Mouse (Mus musculus) heart, adult 8-10 months (tissue): ENCODE measurements around the gene Lgals1. TPM values are rescaled to one million over a fixed set of nuclear protein-coding genes. Genes with fewer than 3 reads are reported as not detected.

Source experiments
- DNase-seq: peaks from one replicate; pipeline ENCODE4 v3.0.0; 2022; ENCODE audit warnings: low spot score
- microRNA-seq: library from miRNA; unstranded; fragments of <30 nt; microRNA quantifications from one replicate; pipeline ENCODE4 v1.2.0, GENCODE M21; 2022
- total RNA-seq, 4 experiments: library from RNA; stranded (reverse); gene quantifications; 2 replicates each; pipeline ENCODE4 v1.2.4; 2022

The Lgals1 gene
- total RNA-seq, 4 experiments from 2014 or later: 175 to 339 (median 222) TPM

- DNase-seq: no peak
Observed at GRCm38 (mm10) chr15:78937311-78937710, 10.8 kb downstream of the Lgals1 start.

DNA sequence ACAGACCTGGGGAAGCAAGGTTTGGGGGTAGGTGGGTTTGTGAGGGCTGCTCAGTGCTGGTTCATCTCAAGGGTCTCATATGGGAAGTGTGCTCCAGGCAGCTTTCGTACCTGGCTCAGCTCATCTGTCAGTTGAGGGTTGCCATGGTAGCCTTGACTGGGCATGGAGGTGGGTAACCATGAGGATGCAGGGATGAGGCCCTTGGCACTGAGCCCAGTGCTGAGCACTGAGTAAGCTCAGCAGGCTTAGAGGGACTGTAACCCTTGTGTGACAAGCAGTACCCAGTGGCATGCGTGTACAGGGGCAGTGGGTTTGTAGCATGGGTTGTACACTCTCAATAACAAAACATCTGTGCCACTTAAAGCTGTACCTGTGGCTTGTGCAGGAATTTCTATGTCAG lies 11.4 kb downstream of the Lgals1 start:
- no peak for DNase-seq

- DNase-seq: no peak
Observed at GRCm38 (mm10) chr15:78940325-78940724, 13.8 kb downstream of the Lgals1 start.

GRCm38 (mm10) chr15:78942663-78943062 lies 16.1 kb downstream of the Lgals1 start:
- peak; percentile 82 for DNase-seq

DNA sequence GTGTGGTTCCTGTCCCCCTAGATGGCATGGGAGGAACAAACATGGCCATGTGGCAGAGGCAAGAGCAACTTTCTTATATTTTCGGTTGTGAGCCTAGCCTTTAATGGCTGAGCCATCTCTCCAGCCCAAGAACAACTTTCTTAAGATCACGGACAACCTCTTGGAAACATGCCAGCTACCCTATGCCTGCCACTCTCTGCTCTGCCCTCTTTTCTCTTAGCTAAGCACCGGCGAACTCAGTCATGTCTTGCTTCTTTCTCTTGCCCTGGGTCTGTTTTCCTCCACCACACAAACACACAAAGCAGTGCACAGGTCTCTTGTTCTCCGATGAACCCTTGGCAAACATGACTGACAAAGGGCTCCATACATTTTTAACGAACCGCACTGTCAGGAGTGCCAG lies 19.7 kb downstream of the Lgals1 start:
- no peak for DNase-seq

DNA sequence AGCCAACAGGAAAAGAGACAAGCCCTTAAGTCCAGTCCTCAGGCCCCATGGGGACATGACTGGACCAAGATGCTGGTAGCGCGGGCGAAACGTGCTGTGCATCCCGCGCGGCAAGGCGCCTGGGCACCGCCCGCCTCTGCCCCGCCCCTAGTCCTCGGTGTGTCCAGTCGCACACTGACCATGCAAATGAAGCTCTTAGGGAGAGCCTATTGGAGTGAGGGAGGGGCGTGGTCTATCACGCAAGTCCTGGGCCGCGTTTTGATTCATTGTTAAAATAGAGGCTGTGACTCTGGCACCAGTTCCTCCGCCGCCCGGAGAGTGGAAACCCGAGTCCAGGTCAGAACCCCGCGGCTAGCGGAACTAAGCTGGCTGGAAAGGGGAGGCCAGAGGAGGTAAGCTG lies 21.1 kb downstream of the Lgals1 start, which contains the start of gene Triobp:
Gene Triobp (plus strand): TSS at position 68 of the 400 bp plus-strand sequence.
- peak; percentile 89 for DNase-seq

DNA sequence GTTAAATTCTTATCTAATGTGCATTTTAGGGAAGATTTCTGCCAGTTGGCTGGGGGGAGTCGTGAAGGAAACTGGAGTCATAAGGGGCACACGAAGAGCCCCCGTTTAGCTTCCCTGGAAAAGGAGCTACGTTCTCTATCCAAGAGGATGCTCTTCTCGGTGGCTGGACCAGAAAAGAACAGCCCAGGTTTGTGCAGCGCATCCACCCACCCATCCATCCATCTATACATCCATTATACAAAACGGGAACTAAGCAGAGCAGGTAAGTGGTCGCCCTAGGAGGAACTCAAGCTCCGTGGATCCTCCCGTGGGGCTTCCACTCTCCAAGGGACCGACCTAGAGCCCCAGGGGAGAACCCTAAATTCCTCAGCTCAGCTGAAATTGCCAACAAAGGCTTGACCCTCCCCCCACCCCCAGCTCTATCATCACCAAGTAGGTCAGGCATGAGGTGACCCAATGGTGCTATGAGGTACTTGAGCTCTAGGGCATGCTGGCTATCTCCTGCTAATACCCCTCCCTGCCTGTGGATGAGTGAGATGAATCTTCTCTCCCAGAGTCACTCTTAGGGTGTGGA lies 21.7 kb downstream of the Lgals1 start:
- no peak for DNase-seq

- no peak for DNase-seq
Observed at GRCm38 (mm10) chr15:78948883-78949282, 22.4 kb downstream of the Lgals1 start.

GRCm38 (mm10) chr15:78955663-78956062 lies 29.1 kb downstream of the Lgals1 start:
- DNase-seq: no peak

GRCm38 (mm10) chr15:78956351-78956750 lies 29.8 kb downstream of the Lgals1 start:
- DNase-seq: no peak

DNA sequence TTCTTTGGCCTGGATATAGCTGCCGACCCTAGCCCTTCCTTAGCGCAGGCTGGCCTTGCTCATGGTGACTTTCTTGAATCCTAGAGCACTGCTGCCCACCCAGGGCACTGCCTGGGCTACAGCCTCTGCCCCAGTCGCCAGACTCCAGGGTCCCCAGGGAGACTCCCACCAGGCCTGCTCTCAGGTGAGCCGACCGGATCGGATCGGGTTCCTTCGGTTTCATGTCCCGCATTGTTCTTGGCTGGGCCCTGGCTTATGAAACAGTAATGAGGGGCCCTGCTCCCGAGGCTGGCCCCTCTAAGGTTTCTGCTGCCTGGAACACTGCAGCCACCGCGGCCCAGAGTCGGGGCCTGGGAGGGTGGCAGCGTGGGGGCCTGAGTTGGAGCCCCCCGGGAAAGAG lies 30.5 kb downstream of the Lgals1 start:
- no peak for DNase-seq

DNA sequence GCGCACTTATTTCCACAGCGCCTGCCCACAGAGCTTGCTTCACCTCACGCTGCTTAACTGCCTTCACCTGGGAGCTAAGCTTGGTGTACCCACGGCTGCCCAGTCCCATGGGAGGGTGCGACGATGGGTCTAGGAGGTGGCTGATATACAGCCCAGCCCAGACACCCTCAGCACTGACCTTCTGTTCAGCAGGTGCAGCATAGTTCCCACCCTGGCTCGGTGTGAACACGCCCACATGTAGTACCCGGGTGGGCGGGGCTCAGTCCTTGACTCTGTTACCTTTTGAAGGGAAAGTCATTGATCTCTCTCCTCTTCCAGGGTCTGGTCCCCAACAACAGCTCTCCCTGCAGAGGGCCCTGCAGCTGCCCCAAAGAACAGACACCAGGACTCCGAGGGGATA lies 33.0 kb downstream of the Lgals1 start:
- no peak for DNase-seq

- peak; percentile 57 for DNase-seq
Observed at GRCm38 (mm10) chr15:78960088-78960487, 33.6 kb downstream of the Lgals1 start.

DNA sequence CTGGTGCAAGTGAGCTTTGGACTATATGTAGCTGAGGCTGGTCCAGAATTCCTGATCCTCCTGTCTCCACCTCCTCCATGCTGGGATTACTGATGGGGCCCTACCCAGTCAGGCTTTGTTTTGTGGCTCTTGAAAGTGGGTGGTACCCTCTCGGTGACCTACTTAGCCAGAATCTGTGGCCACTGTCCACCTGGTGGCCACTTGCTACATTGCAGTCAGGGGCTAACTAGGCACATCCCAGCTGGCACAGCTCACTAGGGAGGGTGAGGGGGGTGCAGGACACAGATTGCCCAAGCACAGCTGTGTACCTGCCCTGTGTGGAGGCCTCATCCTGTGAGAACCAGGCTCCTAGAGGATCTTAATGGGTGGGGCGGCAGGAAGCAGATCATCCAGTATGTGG lies 36.4 kb downstream of the Lgals1 start:
- peak; percentile 51 for DNase-seq

DNA sequence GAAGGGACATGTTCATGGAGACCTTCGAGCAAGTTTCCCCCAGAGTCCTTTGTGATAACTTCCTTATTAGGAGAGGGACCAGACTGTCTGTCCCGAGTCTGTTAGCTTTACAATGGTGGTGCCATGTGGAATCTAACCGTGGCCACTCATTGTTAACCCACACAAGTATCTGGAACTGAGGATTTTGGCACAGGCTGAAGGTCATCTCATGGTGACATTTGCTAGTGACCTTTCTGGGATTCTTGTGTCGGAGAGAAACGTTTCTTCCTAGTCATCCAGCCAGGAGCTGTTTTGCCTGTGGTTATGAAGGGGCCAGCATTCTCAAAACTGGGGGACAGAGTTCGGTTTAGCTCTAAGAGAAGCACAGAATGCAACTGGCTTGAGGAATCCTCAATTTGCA lies 45.1 kb downstream of the Lgals1 start:
- DNase-seq: no peak

DNA sequence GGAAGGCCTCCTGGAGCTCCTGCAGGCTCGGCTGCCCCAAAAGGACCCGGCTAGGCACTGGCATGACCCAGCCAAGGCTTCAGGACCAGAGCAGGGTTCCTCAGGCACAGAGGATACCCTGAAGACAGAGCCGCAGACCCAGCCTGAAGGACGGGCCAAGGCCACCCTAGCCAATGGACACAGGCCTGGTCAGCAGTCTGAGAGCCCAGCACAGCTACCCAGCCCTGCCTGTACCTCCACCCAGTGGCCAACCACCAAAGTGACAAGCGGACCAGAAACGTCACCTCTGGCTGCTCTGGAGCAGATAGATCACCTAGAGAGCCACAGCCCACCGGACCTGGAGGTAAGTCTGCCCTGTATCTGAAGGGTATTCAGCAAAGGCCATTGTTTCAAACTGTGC lies 47.4 kb downstream of the Lgals1 start:
- DNase-seq: no peak

DNA sequence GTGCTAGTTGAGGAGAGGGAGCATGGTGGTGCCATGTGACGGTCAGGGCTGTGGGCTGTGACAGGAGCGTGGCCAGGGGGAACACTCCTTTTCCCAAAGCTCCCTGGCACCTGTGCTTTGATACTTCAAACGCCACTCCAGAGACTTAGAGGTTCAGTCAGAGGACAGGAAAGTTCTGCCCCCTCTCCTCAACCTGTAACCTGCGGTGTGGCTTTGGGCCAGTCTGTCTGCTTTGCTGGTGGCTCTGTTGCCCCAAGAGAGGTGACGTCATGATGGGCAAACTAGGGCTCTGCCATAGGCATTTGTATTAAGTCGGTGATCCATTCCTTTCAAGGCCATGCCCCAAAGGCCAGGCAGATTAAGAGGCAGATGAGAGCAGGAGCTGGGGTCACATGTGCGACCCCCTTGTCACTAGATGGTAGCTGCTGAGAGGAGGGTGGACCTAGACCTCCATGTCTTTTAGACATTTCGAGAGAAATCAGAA lies 51.2 kb downstream of the Lgals1 start:
- no peak for DNase-seq

DNA sequence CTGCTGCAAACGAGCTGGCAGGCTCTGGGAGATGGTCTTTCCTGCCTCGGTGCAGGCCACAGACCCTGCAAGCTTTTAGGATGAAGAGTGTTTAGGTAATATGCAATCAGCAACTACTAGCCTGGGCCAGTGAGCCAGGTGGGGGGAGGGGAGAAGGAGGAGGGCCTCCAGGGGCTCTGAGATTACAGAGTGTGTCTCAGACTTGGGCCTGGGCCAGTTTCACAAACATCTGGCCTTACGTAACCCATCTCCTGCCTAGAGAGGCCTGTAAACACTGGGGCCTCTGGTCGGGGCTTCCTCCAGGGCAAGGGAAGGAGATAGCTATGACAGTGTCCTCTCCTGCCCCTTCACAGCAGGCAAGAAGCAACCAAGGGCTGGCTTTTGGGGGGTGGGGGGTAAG lies 52.4 kb downstream of the Lgals1 start:
- peak; percentile 82 for DNase-seq

Small RNA genes lying within 50 kb of the gene (microRNA-seq; reads per million reads assigned to microRNA genes)
- not detected for gene Mir6955

Other genes with a start within 250 kb of the Lgals1 start
- 1 to 10 TPM; 1.9 to 4.4 (median 2.5) TPM for gene Elfn2, start 208.0 kb upstream of the Lgals1 start, total RNA-seq
- 10 to 100 TPM in 1 of 4 experiments, 1 to 10 TPM in 3; 7.5 to 11.4 (median 9.5) TPM for gene Mfng, start 153.2 kb upstream of the Lgals1 start, total RNA-seq
- 10 to 100 TPM; 14.3 to 16.1 (median 15.2) TPM for gene Card10, start 123.7 kb upstream of the Lgals1 start, total RNA-seq
- 10 to 100 TPM; 30.5 to 40.3 (median 39.1) TPM for gene Cdc42ep1, start 84.1 kb upstream of the Lgals1 start, total RNA-seq
- under 1 TPM in 1 of 4 experiments, not detected in 3; 0.65 TPM for gene Lgals2, start 71.2 kb upstream of the Lgals1 start, total RNA-seq
- gene Gga1, start 49.5 kb upstream of the Lgals1 start, total RNA-seq: 10 to 100 TPM; 44.8 to 49.1 (median 46.3) TPM
- gene Gm49510, start 27.1 kb upstream of the Lgals1 start, total RNA-seq: not detected
- gene Sh3bp1, start 27.0 kb upstream of the Lgals1 start, total RNA-seq: 1 to 10 TPM; 2.6 to 6.3 (median 4.1) TPM
- 1 to 10 TPM in 2 of 4 experiments, under 1 TPM in 2; 0.69 to 1.0 (median 0.88) TPM for gene Pdxp, start 12.8 kb upstream of the Lgals1 start, total RNA-seq
- 10 to 100 TPM; 14.7 to 17.9 (median 17.1) TPM for gene Nol12, start 8.2 kb downstream of the Lgals1 start, total RNA-seq
- gene Triobp, start 21.0 kb downstream of the Lgals1 start, total RNA-seq: 10 to 100 TPM; 30.2 to 31.3 (median 31.0) TPM
- gene H1f0, start 101.7 kb downstream of the Lgals1 start, total RNA-seq: 10 to 100 TPM; 64.1 to 92.7 (median 77.5) TPM
- gene Galr3, start 115.2 kb downstream of the Lgals1 start, total RNA-seq: not detected
- gene Ankrd54, start 136.2 kb downstream of the Lgals1 start, total RNA-seq: 1 to 10 TPM; 6.3 to 8.0 (median 7.6) TPM
- 10 to 100 TPM; 70.2 to 76.0 (median 74.9) TPM for gene Eif3l, start 148.5 kb downstream of the Lgals1 start, total RNA-seq
- 10 to 100 TPM; 41.2 to 42.2 (median 41.5) TPM for gene Micall1, start 182.2 kb downstream of the Lgals1 start, total RNA-seq
- gene Polr2f, start 214.3 kb downstream of the Lgals1 start, total RNA-seq: 100 to 1,000 TPM; 124 to 149 (median 135) TPM
- 1 to 10 TPM; 1.6 to 2.7 (median 2.4) TPM for gene 1700088E04Rik, start 214.5 kb downstream of the Lgals1 start, total RNA-seq
- 1 to 10 TPM in 2 of 4 experiments, under 1 TPM in 2; 0.55 to 1.7 (median 0.94) TPM for gene Sox10, start 238.5 kb downstream of the Lgals1 start, total RNA-seq